Mouse (Mus musculus) E14TG2a.4 (cell line): ENCODE results near the gene Cadm2.

ENCODE experiments used
- H3K27me3 ChIP-seq: 2 replicates; pipeline ENCODE4 v1.6.1; 2014; ENCODE audit warnings: low read length, control low read depth; ENCODE audit not compliant: insufficient read depth
- H3K36me3 ChIP-seq: 2 replicates; pipeline ENCODE4 v1.6.1; 2014; ENCODE audit warnings: low read length, control low read depth; ENCODE audit not compliant: insufficient read depth
- H3K4me1 ChIP-seq: replicated peaks from 2 replicates; pipeline ENCODE4 v1.6.1; 2014; ENCODE audit warnings: low read depth, low read length, control low read depth
- H3K4me3 ChIP-seq: replicated peaks from 2 replicates; pipeline ENCODE4 v1.5.1; 2014; ENCODE audit warnings: mild to moderate bottlenecking, low read length
- H3K9me3 ChIP-seq: 2 replicates; pipeline ENCODE4 v1.6.1; 2014; ENCODE audit warnings: low read length, control low read depth
- CTCF ChIP-seq: conservative IDR thresholded peaks from 2 replicates; pipeline ENCODE4 v1.5.1; 2014; ENCODE audit warnings: low read length
- NANOG ChIP-seq: IDR thresholded peaks from 2 replicates; pipeline ENCODE4 v1.6.1; 2014; ENCODE audit warnings: borderline replicate concordance, low read length, mixed read lengths
- POU5F1 ChIP-seq: IDR thresholded peaks from 2 replicates; pipeline ENCODE4 v1.6.1; 2014; ENCODE audit warnings: low read length, borderline replicate concordance

The Cadm2 gene

GRCm38 (mm10) chr16:66987741-66988140 lies 633.0 kb downstream of the Cadm2 start:
- Histone ChIP-seq H3K27me3 (no peaks in the 10 kb centered on the region), H3K36me3 (no peaks in the 10 kb centered on the region), H3K4me1 (no peaks in the 10 kb centered on the region), H3K9me3 (no peaks in the 10 kb centered on the region), H3K4me3 (no peak overlapping the region)
- TF ChIP-seq POU5F1 (no peak), NANOG (no peak), CTCF (no peak)

GRCm38 (mm10) chr16:66986879-66987278 lies 633.8 kb downstream of the Cadm2 start:
- Histone ChIP-seq H3K36me3 (no peaks in the 10 kb centered on the region), H3K9me3 (no peaks in the 10 kb centered on the region), H3K4me3 (no peak overlapping the region), H3K4me1 (no peaks in the 10 kb centered on the region), H3K27me3 (no peaks in the 10 kb centered on the region)
- TF ChIP-seq POU5F1, result no peak
- TF ChIP-seq NANOG, result no peak
- TF ChIP-seq CTCF, result no peak

GRCm38 (mm10) chr16:66970912-66971311 lies 649.8 kb downstream of the Cadm2 start:
- TF ChIP-seq POU5F1 (no peak), NANOG (no peak), CTCF (no peak)
- H3K4me1 ChIP-seq, result no peaks in the 10 kb centered on the region
- H3K4me3 ChIP-seq, result no peak overlapping the region
- no peaks in the 10 kb centered on the region for H3K27me3 ChIP-seq
- no peaks in the 10 kb centered on the region for H3K36me3 ChIP-seq
- H3K9me3 ChIP-seq, result no peaks in the 10 kb centered on the region

- Histone ChIP-seq H3K27me3 (no peaks in the 10 kb centered on the region), H3K9me3 (no peaks in the 10 kb centered on the region), H3K4me1 (no peaks in the 10 kb centered on the region), H3K36me3 (no peaks in the 10 kb centered on the region), H3K4me3 (no peak overlapping the region)
- no peak for TF ChIP-seq NANOG
- TF ChIP-seq POU5F1, result no peak
- TF ChIP-seq CTCF, result no peak
Observed at GRCm38 (mm10) chr16:66969520-66970144, 651.1 kb downstream of the Cadm2 start.

GRCm38 (mm10) chr16:66968336-66968735 lies 652.4 kb downstream of the Cadm2 start:
- no peaks in the 10 kb centered on the region for H3K4me1 ChIP-seq
- no peak overlapping the region for H3K4me3 ChIP-seq
- H3K27me3 ChIP-seq, result no peaks in the 10 kb centered on the region
- no peaks in the 10 kb centered on the region for H3K9me3 ChIP-seq
- H3K36me3 ChIP-seq, result no peaks in the 10 kb centered on the region
- no peak for TF ChIP-seq NANOG
- TF ChIP-seq POU5F1, result no peak
- no peak for TF ChIP-seq CTCF

- no peak overlapping the region for H3K4me3 ChIP-seq
- no peaks in the 10 kb centered on the region for H3K9me3 ChIP-seq
- TF ChIP-seq CTCF (no peak), POU5F1 (no peak), NANOG (no peak)
- H3K4me1 ChIP-seq, result no peaks in the 10 kb centered on the region
- H3K27me3 ChIP-seq, result no peaks in the 10 kb centered on the region
- no peaks in the 10 kb centered on the region for H3K36me3 ChIP-seq
Observed at GRCm38 (mm10) chr16:66967686-66968085, 653.0 kb downstream of the Cadm2 start.

- Histone ChIP-seq H3K4me3 (no peak overlapping the region), H3K4me1 (no peaks in the 10 kb centered on the region), H3K36me3 (no peaks in the 10 kb centered on the region), H3K9me3 (no peaks in the 10 kb centered on the region), H3K27me3 (no peaks in the 10 kb centered on the region)
- TF ChIP-seq NANOG (no peak), POU5F1 (no peak), CTCF (no peak)
Observed at GRCm38 (mm10) chr16:66959146-66959545, 661.6 kb downstream of the Cadm2 start.

GRCm38 (mm10) chr16:66955876-66956275 lies 664.8 kb downstream of the Cadm2 start:
- Histone ChIP-seq H3K9me3 (no peaks in the 10 kb centered on the region), H3K4me3 (no peak overlapping the region), H3K27me3 (no peaks in the 10 kb centered on the region), H3K4me1 (no peaks in the 10 kb centered on the region), H3K36me3 (no peaks in the 10 kb centered on the region)
- TF ChIP-seq CTCF (no peak), POU5F1 (no peak), NANOG (no peak)

GRCm38 (mm10) chr16:66936332-66936731 lies 684.4 kb downstream of the Cadm2 start:
- no peaks in the 10 kb centered on the region for H3K27me3 ChIP-seq
- H3K9me3 ChIP-seq, result no peaks in the 10 kb centered on the region
- no peak overlapping the region for H3K4me3 ChIP-seq
- no peaks in the 10 kb centered on the region for H3K4me1 ChIP-seq
- no peaks in the 10 kb centered on the region for H3K36me3 ChIP-seq
- TF ChIP-seq POU5F1 (no peak), NANOG (no peak), CTCF (no peak)
